Mouse (Mus musculus): Measurements from ENCODE around the gene Prmt8.

DNA sequence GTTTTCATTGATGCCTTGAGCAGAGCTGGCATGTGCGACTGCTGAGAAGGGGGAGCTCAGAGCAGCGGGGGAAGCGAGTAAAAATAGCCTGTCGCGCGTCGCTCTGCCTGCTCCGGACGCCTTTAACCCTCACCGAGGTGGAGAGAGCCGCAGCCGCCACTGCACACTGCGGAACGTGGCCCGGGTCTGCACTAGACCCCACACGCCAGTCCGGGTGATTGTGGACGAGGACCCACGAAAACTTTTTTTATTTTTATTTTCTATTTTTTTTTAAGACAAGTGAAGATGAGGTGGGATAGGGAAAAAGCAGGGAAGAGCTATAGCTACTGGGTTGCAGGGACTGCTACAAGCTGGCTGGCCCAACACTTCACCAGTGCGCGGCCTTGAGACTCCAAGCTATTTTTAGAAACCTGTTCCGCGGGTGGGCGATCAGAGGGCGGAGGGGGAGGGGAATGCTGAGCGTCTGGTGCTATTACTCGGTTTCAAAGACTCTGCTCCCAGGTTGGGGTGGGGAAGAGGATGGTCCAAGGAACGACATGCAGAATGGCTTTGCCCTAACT, 2.6 kb downstream of the Prmt8 start:
- TF ChIP-seq POLR2A (IDR thresholded peaks at IDR 0.05; ENCODE audit: low read depth, low read length), result no peak
- no peak for TF ChIP-seq CTCF (conservative IDR thresholded peaks at IDR 0.05; ENCODE audit: insufficient read depth, insufficient read length, low read depth, low read length)
